Mouse (Mus musculus): Measurements from ENCODE around the gene Fau.

The Fau gene

GRCm38 (mm10) chr19:6057313-6058096 lies at the start of gene Fau, which contains the start of gene Mrpl49:
Fau (plus strand) TSS chr19:6057844.
Mrpl49 (minus strand) TSS chr19:6057785.
- peak; percentile 98 for DNase-seq

- DNase-seq, result no peak
Measured at GRCm38 (mm10) chr19:6009137-6009536, 48.5 kb upstream of the Fau start.

- no peak for DNase-seq
Measured at GRCm38 (mm10) chr19:6013691-6014090, 44.0 kb upstream of the Fau start.

GRCm38 (mm10) chr19:6014991-6015510 lies 42.6 kb upstream of the Fau start:
- DNase-seq, result no peak

- peak; percentile 80 for DNase-seq
Measured at GRCm38 (mm10) chr19:6015511-6016315, 41.9 kb upstream of the Fau start, which contains the start of gene Capn1. Capn1 (minus strand) TSS chr19:6015897.

GRCm38 (mm10) chr19:6016532-6016931 lies 41.1 kb upstream of the Fau start:
- peak; percentile 46 for DNase-seq

GRCm38 (mm10) chr19:6018142-6019089 lies 39.2 kb upstream of the Fau start:
- peak; percentile 90 for DNase-seq

GRCm38 (mm10) chr19:6020276-6020675 lies 37.4 kb upstream of the Fau start:
- no peak for DNase-seq

- DNase-seq, result no peak
Measured at GRCm38 (mm10) chr19:6023059-6023458, 34.6 kb upstream of the Fau start.

GRCm38 (mm10) chr19:6023930-6024329 lies 33.7 kb upstream of the Fau start:
- DNase-seq, result no peak

GRCm38 (mm10) chr19:6028991-6029390 lies 28.7 kb upstream of the Fau start:
- DNase-seq, result no peak

- DNase-seq, result no peak
Measured at GRCm38 (mm10) chr19:6029426-6029825, 28.2 kb upstream of the Fau start.

- no peak for DNase-seq
Measured at GRCm38 (mm10) chr19:6030520-6031280, 26.9 kb upstream of the Fau start.

- DNase-seq, result no peak
Measured at GRCm38 (mm10) chr19:6035966-6036585, 21.6 kb upstream of the Fau start.

GRCm38 (mm10) chr19:6037695-6038094 lies 19.9 kb upstream of the Fau start:
- DNase-seq, result no peak

- DNase-seq, result no peak
Measured at GRCm38 (mm10) chr19:6038326-6038725, 19.3 kb upstream of the Fau start.

GRCm38 (mm10) chr19:6040002-6040401 lies 17.6 kb upstream of the Fau start:
- no peak for DNase-seq

- no peak for DNase-seq
Measured at GRCm38 (mm10) chr19:6042293-6042692, 15.4 kb upstream of the Fau start.

GRCm38 (mm10) chr19:6044102-6044501 lies 13.5 kb upstream of the Fau start:
- DNase-seq, result peak; percentile 54

- DNase-seq, result no peak
Measured at GRCm38 (mm10) chr19:6045366-6046293, 12.0 kb upstream of the Fau start.

Measured in retina, postnatal 1 day (tissue).